ENCODE assay signal across 8 mouse cellular contexts in the genomic region with DNA sequence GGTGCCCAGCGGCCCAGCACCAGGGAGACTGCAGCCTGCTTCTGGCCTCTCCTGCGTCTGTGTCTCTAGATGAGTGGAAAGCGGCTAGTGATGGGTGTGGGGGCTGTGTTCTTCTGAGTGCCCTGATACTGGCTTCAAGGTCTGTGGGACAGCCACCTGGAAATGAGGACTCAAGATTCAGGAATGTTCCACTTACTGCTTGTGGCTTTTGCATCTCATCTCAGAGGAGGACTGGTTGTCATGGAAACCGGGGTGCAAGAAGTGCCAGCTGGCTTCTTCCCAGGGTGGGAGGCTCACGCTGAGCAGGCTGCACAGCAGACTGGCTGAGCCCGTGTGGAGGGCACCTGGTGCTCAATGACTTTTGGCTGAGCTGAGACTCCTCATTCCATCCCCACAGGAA.
DNase-seq lines count a peak whose midpoint lies in the region; ATAC-seq and TF ChIP-seq lines count a peak whose summit lies in the region.

No protein-coding gene starts in this region.

- no peak overlapping the region for H3K4me3 ChIP-seq in kidney, postnatal 0 days (replicated peaks; ENCODE audit: low read depth, low read length)
- no peak overlapping the region for H3K4me3 ChIP-seq in midbrain, embryonic 13.5 days (replicated peaks)

- H3K27ac ChIP-seq in kidney, postnatal 0 days, result no peak overlapping the region
- H3K27ac ChIP-seq in midbrain, embryonic 13.5 days, result peak overlapping the region; percentile 89

- H3K4me2 ChIP-seq in kidney, postnatal 0 days (ENCODE audit: low read length), result no peak overlapping the region
- peak overlapping the region; percentile 18; the same call in 1 of the 2 replicates for H3K4me2 ChIP-seq in midbrain, embryonic 13.5 days (replicated peaks)

- DNase-seq in kidney, postnatal 0 days (ENCODE audit: low spot score), result peak; percentile 76
- no peak for DNase-seq in kidney, adult 11 months
- DNase-seq in brain, adult 2 months (ENCODE audit: low read depth, low spot score), result peak; percentile 99
- DNase-seq in fibroblast of lung, adult 2 months (ENCODE audit: low read depth), result peak; percentile 36
- DNase-seq in layer of hippocampus, postnatal 14 days (ENCODE audit: low spot score in 2 of 2), result peak; percentile 93 to 96
- no peak for DNase-seq in B cell, adult 2 months
- no peak for DNase-seq in urinary bladder, postnatal 14 days (ENCODE audit: low spot score)

- no peaks in the 10 kb centered on the region for H3K9me3 ChIP-seq in kidney, postnatal 0 days (replicated peaks; ENCODE audit: low read length)
- H3K9me3 ChIP-seq in midbrain, embryonic 13.5 days, result no peaks in the 10 kb centered on the region

- peaks cover 25% of the 10 kb centered on the region for H3K27me3 ChIP-seq in kidney, postnatal 0 days (ENCODE audit: insufficient read depth, low read length)
- H3K27me3 ChIP-seq in midbrain, embryonic 13.5 days, result peaks cover 33% of the 10 kb centered on the region

- H3K36me3 ChIP-seq in kidney, postnatal 0 days (ENCODE audit: insufficient read depth, low read length), result no peaks in the 10 kb centered on the region
- H3K36me3 ChIP-seq in midbrain, embryonic 13.5 days, result no peaks in the 10 kb centered on the region

- no peak overlapping the region for H3K9ac ChIP-seq in kidney, postnatal 0 days (ENCODE audit: low read depth, low read length)
- no peak overlapping the region for H3K9ac ChIP-seq in midbrain, embryonic 13.5 days (replicated peaks)

- H3K4me1 ChIP-seq in kidney, postnatal 0 days (replicated peaks; ENCODE audit: insufficient read depth, low read length), result peaks cover 9% of the 10 kb centered on the region; the same call in 1 of the 2 replicates
- peaks cover 36% of the 10 kb centered on the region for H3K4me1 ChIP-seq in midbrain, embryonic 13.5 days (replicated peaks)

- no peak for TF ChIP-seq CTCF in kidney, postnatal 0 days (IDR thresholded peaks at IDR 0.05; ENCODE audit: low read depth)

- 17% methylated on average over 6 of the region's 6 CpGs for WGBS in kidney, postnatal 0 days
- 16% methylated on average over 6 of the region's 6 CpGs for WGBS in midbrain, embryonic 13.5 days

- ATAC-seq in kidney, postnatal 0 days (replicated peaks; ENCODE audit: low FRiP score, low read depth), result no peak
- ATAC-seq in midbrain, embryonic 13.5 days, result peak; percentile 66

Comparison
In these comparisons a context has a peak if more than half of its experiments do, and no peak if none do; other contexts are left out.
1. DNase-seq: peak in kidney, postnatal 0 days (single experiment), brain, adult 2 months (single experiment), fibroblast of lung, adult 2 months (single experiment) and layer of hippocampus, postnatal 14 days (2 of 2); none in kidney, adult 11 months (single experiment), B cell, adult 2 months (0 of 2) and urinary bladder, postnatal 14 days (single experiment).